Mouse (Mus musculus) cerebellum, postnatal 25 days (tissue): ENCODE results near the gene Flt3.

Experiments used
- DNase-seq, 2 experiments: peaks; one replicate each; pipeline ENCODE4 v3.0.0; 2021; ENCODE audit warnings: mixed read lengths in 2 of 2

The Flt3 gene

DNA sequence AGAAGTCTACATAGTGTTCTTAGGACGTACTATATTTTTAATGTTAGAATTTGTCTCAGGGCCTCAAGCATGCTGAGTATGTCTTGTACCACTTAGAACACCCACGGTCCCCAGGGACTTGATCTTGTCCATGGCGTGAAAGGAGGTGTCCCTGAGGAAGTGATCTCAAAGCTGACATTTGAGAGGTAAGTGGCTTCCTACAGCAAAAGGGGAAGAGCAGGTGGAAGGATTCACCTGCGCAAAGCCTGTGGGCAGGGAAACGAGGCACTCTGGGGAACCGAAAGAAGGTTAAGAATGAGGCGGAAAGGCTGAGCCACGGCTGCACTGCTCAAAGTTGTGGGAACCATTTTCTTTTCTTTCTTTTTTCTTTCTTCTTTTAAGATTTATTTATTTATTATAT, 48.4 kb downstream of the Flt3 start:
- no peak for DNase-seq

DNA sequence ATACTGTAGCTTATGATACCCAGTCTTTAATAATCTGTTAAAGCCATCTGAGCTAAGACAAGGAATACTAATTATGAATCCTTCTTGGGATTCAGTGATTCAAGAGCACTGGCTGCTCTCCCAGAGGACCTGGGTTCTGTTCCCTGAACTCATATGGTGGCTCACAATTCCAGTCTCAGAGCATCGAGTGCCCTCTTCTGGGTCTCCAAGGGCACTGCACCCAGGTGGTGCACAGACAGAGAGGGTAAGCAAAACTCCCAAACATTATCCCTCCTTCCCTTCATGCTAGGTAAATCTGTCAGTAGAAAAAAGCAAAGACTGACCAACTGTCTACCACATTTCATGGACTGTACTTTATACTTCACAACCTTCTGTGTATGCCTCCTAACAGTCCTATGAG, 54.3 kb downstream of the Flt3 start:
- DNase-seq, result no peak

DNA sequence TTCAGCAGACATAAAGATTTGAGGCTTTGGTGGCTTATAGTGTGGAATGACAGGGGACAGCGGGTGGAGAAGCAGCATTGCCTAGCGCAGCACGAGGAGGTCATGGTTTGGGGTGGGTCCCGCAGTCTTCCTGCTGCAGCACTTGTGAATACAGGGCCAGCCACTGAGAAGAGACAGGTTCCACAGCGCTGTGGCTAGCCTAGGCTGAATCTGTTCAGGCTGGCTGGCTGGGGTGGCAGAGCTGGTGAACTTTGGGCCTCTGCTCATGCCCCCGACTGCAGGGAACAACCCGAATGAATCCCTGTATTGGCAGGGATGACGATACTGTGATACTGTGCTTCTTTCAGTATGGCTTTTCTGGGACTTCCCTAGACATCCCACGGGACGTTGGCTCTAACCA, 56.4 kb downstream of the Flt3 start:
- no peak for DNase-seq

DNA sequence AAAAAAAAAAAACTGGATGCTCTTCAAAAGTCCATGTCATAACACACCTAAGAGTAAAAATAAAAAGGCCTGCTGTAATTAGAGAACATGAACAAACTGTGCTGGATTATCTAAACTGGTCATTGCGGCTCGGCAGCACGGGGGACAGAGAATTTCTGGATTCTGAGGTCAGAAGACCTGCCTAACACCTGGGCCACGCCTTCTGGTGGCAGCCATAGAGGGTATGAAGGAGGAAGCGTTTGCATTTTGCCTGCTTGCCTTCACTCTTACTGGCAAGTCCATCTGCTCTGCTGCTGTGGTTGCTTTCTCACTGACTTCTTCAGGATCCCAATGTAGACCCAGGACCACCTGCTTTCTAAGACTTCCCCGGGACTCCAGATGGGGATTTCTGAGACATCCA, 57.4 kb downstream of the Flt3 start:
- DNase-seq, result no peak

DNA sequence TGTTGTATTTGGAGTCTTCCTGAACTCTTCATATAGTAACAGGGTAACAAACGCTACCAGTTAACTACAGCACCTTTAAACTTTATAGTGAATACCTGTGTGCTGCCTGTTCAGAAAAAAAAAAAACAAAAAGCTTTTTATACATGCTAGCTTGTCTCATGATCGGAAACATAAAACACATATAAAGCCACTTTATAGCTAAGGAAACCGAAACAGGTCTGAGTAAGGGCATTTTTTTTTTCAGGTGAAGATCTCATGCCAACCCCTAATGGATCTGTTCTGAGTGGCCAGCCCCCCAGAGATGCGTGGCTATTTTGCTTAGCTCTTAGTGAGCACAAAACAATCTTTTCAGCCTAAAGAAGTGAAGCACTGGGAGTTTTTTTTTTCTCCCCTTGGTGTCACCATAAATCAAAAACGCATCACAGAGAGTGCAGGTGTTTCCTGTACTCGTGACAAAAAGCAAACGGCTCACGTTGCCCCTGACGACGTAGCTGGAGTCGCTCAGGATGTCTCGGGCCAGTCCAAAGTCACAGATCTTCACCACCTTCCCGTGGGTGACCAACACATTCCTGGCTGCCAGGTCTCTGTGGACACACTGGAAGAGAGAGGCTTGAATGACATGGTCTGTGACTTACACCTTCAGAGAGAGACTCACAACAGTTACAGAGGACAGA, 59.4 kb downstream of the Flt3 start:
- DNase-seq, result no peak

DNA sequence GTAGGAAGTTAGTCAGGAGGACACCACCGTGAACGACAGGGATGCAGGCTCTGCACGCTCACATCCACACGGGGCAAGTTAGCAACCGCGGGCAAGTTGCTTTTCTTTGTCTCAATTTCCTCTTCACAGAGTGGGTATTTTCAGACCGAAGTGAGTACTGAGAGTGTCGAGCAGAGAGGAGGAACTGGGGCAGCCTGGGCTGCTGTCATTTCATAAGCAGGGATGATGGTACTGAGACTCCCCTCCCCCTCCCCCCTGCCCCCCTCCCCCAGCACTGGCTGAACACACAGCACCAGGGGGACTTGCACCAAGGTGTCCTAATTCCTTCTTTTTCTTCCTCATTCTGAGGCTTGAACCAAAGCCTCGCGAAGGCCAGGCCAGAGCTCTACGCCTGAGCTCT, 60.7 kb downstream of the Flt3 start:
- no peak for DNase-seq

DNA sequence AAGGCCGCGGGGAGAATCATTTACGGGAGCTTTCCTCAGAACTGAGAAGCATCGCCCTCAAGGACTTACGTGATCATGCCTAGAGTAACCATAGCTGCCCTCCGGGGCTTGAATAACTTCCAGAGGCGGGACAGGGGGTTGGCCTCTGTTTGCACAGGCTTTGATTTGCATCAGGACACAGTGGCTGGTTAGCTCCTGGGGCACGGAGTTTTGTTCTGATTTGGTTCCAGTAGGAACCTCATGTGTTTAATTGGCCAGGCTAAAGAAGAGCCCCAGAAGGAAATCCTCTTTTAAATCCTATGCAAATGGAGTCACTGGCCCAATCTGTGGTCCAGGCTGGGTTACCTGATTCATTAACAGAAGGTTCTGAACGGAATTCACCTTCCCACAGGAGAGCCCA, 61.3 kb downstream of the Flt3 start:
- DNase-seq, result no peak

DNA sequence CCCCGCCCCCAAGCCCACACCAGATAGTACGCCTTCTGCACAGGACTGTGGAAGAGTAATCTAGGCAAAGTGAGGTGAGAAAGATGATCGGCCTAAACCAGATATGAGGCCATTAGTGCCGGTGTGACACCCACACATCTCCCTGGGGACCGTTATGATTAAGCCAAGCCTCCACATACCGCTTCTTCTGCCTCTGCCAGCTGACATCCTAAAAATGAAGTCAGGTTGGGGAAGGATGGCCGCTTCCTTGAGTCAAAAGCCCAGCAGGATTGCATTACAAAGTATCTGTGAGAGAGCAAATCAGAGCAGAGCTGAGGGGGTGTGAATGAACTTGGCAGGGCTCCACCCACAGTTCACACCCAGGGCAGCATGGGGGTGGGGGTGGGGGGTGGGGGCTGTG, 67.6 kb downstream of the Flt3 start:
- no peak for DNase-seq

DNA sequence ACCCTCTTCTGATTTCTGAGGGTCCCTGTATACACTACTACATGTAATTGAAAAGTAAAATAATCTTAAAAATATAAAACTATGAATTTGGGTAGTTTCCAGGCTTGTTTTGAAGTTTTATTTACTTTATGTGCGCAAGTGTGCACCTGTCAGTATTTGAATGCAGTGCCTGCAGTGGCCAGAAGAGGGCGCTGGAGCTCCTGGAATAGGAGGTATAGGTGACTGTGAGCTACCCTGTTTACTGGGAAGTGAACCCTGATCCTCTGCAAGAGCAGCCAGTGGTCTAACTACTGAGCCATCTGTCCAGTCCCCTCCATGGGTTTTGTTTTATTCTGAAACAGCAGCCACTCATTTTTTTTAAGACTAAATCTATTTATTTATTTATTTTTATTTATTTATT, 68.7 kb downstream of the Flt3 start:
- peak; percentile 56 to 75 for DNase-seq

DNA sequence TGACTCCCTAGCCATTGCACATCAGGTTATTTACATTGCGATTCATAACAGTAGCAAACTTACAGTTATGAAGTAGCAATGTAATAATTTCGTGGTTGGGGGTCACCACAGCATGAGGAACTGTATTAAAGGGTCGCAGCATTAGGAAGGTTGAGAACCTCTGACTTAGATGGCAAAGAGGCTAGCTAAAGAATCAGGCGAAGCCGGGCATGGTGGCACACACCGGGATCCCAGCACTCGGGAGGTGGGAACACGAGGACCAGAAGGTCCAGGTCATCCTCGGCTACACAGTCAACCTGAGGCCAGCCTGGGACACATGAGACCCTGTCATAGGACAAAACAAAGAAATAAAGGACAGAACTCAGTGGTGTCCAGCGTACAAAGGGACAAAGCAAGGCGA, 70.3 kb downstream of the Flt3 start:
- no peak for DNase-seq

DNA sequence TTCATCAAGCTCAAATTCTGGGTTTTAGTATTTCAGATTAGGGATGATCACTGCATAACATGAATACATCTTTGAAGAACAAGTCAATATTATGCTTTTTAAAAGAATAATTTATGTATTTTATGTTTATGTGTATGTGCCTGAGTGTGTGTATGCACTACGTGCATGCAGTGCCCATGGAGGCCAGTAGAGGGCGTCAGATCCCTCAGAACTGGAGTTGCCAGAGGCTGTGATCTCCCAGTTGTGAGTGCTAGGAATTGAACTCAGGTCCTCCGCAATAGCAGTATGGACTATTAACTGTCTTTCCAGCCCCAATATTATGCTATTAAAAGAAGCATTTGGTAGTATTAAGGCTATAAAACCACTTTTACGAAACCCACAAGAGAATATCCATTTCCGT, 72.7 kb downstream of the Flt3 start:
- no peak for DNase-seq

DNA sequence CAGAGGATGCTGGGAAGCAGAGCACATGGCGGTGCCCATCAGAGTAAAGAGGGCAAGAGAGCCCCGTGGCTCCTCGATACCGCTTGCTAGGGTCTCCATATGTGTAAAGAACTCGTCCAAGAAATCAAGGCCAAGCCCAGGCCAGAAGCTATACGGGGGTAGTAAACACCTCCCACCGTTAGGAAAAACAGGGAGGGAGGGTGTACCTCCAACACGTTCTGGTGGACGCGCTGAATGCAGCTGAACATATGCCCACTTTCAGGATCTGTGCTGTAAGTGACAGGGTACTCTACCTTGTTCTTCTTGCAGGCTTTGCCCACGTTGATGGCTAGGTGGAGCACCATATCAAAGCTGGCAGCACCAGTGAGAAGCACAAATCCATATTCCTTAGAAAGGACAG, 74.4 kb downstream of the Flt3 start:
- DNase-seq, result no peak

DNA sequence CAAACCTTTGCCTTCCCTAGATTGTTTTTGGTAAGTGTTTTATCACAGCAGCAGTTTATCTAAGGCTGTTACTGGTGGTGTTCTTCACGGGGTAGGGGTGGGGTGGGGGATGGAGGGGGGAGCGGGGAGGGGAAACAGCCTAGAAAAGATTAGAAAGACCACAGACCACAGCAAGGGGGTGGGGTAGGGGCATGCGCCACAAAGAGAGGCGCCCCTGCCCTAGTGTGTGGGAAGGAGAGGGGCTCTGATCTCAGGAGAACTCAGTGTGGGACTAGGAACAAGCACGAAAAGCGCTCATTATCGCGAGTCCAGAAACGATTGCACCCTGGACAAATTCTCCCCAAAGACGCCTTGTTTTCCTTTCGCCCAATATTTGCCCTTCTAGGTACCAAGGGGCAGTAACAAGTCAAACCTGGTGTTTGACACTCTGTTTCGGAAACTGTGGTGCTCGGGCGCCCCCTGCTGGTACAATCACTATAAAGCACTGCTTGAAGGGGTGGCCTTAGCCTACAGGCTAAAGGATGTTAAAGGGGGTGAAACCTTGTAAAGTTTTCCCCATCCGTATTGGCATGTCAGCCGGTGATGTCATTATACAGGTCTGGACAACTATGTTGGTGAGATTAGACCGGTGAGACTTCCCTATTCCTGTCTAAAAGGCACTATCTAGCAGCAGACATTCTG, 76.9 kb downstream of the Flt3 start:
- peak; percentile 66 to 83 for DNase-seq

DNA sequence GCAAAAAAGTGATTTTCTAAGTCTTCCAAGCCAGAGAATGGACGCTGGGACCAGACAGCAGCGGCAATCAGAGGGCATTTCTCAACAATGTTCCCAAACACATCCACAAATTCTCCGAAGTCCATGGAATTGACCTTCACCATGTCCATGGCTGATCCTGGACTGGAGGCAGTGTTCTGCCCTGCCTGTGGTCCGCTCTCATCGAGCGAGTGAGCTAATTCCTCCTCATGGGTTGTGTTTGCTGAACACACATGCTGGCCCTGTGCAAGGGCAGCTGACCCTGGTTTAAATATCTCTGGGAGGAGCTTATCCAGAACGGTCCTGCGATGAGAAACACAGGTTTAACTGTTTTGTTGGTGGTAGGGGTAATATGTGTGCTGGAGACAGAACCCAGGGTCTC, 78.1 kb downstream of the Flt3 start, which contains the start of gene Urad:
Urad (minus strand) TSS at position 258 of the 400 bp plus-strand sequence.
- DNase-seq, result no peak

DNA sequence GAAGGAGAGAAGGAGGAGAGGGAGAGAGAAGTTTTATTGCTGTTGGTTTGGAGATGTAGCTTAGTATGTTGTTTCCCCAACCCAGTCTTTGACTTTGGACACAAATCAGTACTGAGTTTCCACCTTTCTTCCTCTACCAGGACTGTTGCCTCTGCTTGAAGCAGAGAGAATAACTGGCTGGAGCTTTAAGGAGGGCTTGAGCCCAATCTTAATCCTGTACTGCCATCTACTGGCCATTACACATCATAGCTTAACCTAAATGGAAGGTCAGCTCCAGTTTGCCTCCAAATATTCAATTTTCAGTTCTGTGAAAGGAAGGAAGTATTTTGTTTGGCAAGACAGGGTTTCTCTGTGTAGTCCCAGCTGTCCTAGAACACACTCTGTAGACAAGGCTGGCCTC, 80.6 kb downstream of the Flt3 start:
- no peak for DNase-seq

DNA sequence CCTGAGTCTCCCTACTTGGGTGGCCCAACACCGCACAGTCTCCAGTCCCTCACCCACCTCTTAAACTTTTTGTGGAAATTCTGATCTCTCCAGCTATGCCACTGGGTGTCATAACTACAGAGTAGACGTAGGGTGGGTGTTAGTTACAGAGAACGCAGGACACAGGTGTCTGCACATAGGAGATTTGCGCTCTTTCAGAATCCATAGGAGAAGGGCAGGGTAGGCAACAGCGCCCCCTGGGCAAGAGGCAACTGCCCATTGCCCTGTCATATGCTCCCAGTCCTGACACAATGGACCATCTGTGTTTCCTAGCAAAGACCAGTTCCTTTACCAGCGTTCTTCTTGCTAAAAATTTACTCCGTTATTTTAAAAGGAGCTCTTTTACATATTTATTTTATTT, 82.3 kb downstream of the Flt3 start:
- peak in 1 of 2 experiments; percentile 18 for DNase-seq

DNA sequence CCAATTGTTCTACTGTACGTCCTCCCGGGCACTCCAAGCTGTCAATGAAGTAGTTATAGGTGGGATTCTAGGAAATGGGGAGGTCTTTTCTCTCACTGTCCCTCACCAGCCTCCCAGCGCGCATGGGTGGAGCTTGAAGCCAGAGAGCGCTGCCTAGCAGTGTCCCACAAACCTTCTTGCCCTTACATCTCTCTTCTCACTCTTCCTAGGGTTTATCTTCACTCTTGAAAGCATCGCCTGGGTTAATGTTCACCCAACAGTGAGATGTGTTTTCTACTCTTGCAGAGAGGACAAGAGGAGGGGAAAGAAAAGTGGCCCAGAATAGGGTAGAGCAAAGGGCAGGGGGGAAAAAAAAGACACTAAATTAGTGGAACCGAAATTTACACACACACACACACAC, 83.0 kb downstream of the Flt3 start:
- DNase-seq, result no peak

DNA sequence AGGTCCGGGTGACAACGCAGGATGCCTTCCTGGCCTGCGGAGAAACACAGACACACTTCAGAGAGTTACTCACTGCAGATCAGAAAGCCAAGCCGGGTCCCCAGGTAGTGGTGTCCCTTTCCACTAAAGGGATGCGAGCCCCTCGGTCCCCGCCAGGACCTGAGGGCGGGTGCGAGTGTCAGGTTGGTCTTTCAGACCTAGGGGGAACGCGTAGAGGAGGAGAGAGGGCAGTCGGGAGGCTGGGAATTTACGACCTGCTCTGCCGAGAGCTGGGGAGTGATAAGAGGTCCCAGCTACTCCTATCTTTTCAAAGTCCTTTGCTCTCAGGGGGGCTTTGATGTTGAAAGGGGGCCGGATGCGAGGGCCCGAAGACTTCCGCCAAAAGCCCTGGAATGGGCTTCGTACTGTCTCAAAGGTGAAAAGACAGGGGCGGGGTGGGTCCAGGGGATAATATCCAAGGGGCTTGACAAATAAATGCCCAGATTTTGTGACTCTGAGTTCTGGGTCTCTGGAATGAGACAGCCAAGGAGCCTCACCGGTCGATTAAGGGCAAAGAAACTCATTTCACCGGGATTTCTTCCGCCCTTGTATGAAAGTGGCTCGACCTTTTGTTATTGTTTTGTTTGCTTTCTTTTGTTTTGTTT, 84.7 kb downstream of the Flt3 start:
- no peak for DNase-seq

DNA sequence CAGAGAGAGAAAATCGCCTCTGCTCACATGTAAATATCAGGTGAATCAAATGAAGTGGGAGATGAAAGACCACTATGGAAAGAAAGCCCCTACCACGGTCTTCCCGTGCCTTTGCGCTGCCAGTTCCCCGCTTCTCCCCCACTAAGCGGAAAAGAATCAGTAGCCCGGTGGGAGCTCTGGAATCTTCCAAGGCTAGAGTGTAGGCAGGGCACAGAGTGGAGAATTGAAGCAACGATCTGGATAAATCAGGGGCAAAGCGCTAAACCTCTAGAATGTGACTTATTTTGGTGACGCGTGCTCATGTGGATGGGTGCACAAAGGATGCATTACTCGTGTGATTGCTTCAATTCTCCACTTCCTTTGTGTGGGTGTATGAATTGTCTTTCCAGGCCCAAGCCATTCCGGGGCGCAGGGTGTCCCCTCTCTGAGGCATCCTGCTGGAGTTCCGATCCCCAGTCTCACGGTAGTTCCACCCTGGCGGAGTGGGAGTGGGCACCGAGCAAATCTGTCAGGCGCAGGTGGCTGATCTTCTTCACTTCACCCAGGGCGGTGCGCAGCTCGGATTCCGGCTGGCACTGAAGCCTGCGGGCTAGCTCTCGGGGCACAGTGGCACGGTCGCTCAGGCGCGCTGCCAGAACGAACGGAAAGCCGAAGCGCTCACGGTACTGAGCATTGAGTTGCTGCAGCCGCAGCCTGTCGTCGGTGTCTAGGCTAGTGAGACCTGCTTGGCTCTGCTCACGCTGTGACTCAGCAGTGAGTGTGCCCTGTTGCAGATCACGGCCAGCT, 85.5 kb downstream of the Flt3 start:
- peak; percentile 19 to 46 for DNase-seq

DNA sequence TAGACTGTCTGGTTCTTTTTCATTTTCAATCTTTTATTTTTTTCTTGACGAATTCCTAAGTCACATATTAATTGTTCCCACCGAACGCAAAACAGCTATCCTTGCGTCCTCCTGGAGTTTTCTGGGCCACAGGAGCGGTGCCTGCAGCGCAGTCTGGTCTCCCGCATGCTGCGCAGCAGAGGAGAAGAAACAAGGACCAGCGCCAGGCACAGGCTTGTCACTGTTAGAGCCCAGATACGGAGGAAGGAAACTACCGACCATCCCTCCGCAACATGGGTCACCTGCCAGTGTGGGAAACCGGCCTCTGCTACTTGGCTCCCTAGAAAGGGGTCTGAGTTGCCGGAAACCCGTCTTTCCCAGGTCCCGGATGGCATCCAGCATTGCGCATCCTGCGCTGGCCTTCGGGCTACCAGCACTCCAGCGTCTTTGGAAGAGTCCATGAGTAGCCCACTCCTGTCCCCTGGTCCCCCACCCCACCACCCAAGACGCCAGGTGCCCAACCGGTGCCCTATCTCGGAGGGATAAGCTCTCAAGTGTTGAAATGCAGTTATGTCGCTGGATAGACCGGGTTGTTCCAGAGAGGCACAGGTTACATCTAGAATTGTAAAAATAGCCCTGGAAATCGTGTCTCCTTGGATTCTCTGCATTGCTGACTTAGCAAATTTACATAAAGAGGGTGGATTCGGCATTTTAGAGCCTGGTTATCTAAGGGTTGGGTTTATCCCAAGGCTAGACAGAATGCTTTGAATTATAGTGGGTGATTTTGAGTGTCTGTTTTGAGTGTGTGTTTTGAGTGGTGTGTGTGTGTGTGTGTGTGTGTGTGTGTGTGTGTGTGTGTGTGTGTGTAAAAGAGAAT, 87.2 kb downstream of the Flt3 start:
- no peak for DNase-seq

DNA sequence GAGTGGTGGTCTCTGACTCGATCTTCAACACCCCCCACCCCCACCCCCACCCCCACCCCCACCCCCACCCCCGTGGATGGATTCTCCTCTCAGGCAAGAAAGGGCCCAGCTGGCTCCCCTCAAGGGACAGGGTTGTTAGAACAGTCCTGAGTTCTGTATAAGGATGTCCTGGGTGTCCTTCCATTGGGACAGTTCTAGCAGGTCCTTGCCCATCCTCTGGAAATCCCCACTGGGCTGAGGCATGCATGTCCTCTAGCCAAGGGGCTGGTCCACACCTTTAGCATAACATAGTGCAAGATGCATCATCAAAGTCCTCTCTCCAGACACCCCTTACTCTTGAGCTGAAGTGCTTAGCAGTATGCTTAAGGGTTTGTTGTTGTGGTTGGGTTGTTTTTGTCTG, 90.5 kb downstream of the Flt3 start:
- DNase-seq, result no peak

DNA sequence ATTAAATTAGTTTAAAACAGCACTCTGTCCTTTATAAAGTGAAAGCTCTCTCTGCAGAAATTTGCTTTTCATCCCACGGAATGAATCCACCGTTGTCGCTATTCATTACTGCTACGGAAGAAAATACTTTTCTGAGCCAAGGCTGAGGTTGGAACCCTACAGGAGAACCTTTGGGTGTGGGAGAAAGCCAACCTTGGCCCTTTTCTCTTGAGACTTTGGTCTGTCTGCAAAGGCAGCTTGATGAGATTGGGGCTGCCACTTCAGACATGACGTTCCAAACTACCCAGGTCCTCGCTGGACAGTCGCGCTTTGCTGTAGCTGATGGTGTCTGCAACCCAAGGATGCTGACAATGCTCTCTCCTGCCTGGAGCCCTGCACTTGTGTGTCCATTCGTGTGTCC, 91.8 kb downstream of the Flt3 start:
- no peak for DNase-seq

DNA sequence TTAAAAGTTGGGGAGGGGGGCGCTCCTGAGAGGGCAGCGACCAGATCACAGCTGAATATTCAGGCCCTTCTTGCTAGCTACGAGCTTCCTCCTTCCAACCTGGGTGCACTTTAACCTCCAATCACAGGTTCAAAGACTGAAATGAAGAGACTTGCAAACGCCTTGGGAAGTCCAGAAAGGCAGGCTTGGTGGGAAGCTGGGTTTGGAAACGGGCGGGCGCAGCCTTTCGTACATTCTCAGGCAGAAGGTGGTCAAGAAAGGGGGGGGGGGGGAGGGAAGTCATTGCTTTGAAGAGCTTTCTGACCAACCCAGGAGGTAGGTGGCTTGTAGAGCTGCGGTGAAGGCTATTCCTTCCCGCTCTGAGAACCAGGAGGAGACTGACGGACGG, 92.9 kb downstream of the Flt3 start:
- no peak for DNase-seq
